In genomic region chr3:9065892-9066291, GRCm38 (mm10) we compare ENCODE assay signal across 21 mouse cellular contexts.
"Had no signal": no experiment of that assay in that cellular context is flagged by ENCODE, and none has a peak within 500 bp of the region (broad histone marks: within the 10 kb centered on the region; RNA-seq: fewer than 3 reads in every experiment).

No protein-coding gene starts in this region.

- H3K36me3 ChIP-seq: limb, embryonic 10.5 days; limb, embryonic 13.5 days; liver, embryonic 12.5 days; liver, embryonic 15.5 days; midbrain, embryonic 10.5 days; midbrain, embryonic 15.5 days; neural tube, embryonic 12.5 days; neural tube, embryonic 15.5 days had no signal

- H3K4me2 ChIP-seq: limb, embryonic 13.5 days; liver, embryonic 12.5 days; liver, embryonic 15.5 days; lung, embryonic 14.5 days; midbrain, embryonic 15.5 days; neural tube, embryonic 12.5 days; neural tube, embryonic 15.5 days had no signal

- H3K4me1 ChIP-seq: liver, embryonic 12.5 days; liver, embryonic 15.5 days; midbrain, embryonic 10.5 days; midbrain, embryonic 15.5 days; neural tube, embryonic 12.5 days; neural tube, embryonic 15.5 days had no signal

- H3K9ac ChIP-seq: limb, embryonic 13.5 days; liver, embryonic 12.5 days; liver, embryonic 15.5 days; lung, embryonic 14.5 days; midbrain, embryonic 15.5 days; neural tube, embryonic 12.5 days; neural tube, embryonic 15.5 days had no signal

- H3K9me3 ChIP-seq: limb, embryonic 10.5 days; limb, embryonic 13.5 days; liver, embryonic 12.5 days; liver, embryonic 15.5 days; megakaryocyte, embryonic 14.5 days; midbrain, embryonic 10.5 days; midbrain, embryonic 15.5 days; neural tube, embryonic 12.5 days; neural tube, embryonic 15.5 days had no signal

- H3K4me3 ChIP-seq: layer of hippocampus, adult 2 months; limb, embryonic 10.5 days; limb, embryonic 13.5 days; liver, embryonic 12.5 days; liver, embryonic 15.5 days; megakaryocyte, embryonic 14.5 days; midbrain, embryonic 10.5 days; midbrain, embryonic 15.5 days; neural tube, embryonic 12.5 days; neural tube, embryonic 15.5 days had no signal

- ATAC-seq: intestine, postnatal 0 days; liver, embryonic 12.5 days; midbrain, embryonic 15.5 days had no signal

- H3K27ac ChIP-seq: kidney, postnatal 0 days; layer of hippocampus, adult 2 months; limb, embryonic 10.5 days; limb, embryonic 13.5 days; liver, embryonic 12.5 days; liver, embryonic 15.5 days; midbrain, embryonic 10.5 days; midbrain, embryonic 15.5 days; neural tube, embryonic 12.5 days; neural tube, embryonic 15.5 days had no signal

- H3K27me3 ChIP-seq: limb, embryonic 13.5 days; liver, embryonic 12.5 days; liver, embryonic 15.5 days; midbrain, embryonic 15.5 days; neural tube, embryonic 12.5 days; neural tube, embryonic 15.5 days had no signal

- DNase-seq: kidney, adult 2 months; kidney, postnatal 25 days; layer of hippocampus, adult 9-11 months; liver; lung, embryonic 14.5 days; lung, postnatal 14 days; thymus, adult 2 months; thymus, postnatal 14 days; thymus, postnatal 4 days had no signal
